Mouse (Mus musculus) liver, postnatal 0 days (tissue): ENCODE measurements around the gene Hnrnpul1.

Source experiments
- CTCF ChIP-seq: sonication (generic); IDR thresholded peaks from 2 replicates; pipeline ENCODE4 v1.5.1; 2016; ENCODE audit warnings: antibody characterized with exemption, low read depth
- EP300 ChIP-seq: IDR thresholded peaks from 2 replicates; pipeline ENCODE4 v1.6.1; 2016; ENCODE audit warnings: antibody characterized with exemption, low read depth, mild to moderate bottlenecking

DNA sequence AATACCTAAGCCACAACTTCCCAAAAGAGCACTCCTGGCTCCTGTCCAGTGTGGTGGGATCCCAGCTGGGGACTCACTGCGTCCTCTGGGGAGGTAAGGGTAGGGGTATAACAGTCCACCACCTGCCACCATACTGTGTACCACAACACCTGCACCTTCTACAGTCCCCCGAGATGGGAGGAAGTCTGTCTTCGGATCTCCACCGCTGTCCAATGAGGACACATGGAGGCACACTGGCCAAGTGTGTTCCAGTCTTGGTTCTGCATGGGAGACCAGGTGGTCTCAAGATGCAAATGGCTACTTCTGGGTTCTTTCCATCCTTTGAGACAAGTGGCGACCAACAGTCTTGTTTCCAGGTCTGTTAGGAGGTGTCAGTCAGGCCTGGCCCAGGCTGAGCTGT is 43.4 kb downstream of the Hnrnpul1 start:
- no peak for TF ChIP-seq CTCF
- TF ChIP-seq EP300 = no peak
